Mouse (Mus musculus): ENCODE measurements at regions not wholly inside any gene's neighbourhood (a gene's known extent, or its start where the extent isn't known, plus 50 kb on each side); places are given as distances from the start of the nearest gene placed in this dataset.

DNA sequence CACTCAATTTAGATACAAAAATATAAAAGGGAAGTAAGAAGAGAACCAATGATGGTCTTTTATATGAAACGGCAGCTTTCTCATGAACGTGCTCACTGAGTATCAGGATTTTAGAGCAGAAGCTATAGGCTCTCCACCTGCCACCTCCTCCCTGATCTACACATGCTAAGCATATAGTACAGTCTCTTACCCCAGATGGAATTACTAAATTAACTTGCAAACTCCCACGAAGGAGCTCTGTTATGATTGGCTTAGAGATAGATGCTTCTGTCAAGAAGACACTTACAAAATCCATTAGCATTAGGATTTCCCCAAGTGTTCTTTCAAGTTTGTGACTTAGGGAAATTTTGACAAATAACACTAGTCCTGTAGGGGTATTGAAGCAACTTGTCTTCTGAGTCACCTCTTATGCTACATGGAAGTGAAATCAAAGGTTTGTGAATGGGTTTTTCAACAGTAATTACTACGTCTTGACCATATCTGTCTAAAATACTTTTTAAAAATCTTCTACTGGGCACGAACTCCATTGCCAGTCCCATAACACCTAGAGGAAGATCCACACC, 60.6 kb downstream of the Crygs start:
- WGBS: 82% methylated on average over 5 of the region's 5 CpGs
- no peak for DNase-seq (ENCODE audit: low read depth, low spot score)

DNA sequence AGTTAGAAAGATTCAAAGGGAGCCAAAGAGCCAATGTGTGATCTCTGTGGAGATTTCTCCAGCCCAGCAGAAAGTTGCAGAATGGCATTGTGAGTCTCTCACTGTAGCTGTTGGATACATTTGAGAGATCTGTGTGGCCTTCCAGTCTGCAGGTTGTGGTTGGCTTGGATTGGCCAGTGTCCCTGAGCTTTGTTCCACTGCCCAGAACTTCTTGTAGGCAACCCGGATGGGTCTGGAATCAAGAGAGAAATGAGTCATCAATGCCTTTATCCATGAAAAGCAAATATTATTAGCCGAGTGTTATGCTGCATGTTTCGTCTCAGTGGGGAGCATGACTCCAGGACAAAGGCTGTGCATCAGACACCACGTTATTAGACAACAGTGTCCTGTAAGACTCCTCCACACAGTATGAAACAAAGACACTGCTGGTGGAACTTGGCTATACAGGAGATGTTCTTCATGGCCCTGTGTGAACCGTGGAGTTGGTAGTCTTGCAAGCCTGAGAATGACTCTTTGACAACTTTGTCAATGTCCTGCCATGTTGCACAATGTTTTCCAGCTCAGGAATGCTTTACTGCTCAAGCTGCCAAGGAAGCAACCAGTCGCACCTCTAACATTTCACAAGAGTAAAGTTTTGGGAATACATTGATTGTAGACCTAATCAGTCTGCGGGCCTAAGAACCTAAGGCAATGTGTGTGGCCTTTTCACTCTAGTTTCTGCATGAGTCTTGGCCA, 67.1 kb downstream of the Crygs start:
- DNase-seq (ENCODE audit: low read depth, low spot score): no peak
- WGBS: 82% methylated on average over 7 of the region's 7 CpGs

DNA sequence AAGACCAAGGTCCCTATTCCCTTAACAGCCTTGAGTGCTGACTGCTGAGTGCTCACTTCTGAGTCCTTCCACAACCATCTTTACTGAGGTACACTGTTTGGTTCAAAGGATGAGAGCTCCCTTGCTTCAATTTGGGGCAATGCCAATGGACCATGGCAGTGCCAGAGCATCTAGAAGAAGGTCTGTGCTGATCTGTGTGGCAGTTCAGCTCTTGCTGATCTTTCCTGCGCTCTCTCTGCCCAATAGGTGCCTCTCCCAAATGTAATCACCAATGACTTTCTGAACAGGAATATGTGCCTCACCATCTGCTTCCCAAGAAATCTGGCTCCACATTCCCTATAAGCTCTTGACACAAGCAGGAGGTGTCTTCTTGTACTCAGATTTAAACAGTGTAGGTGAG, 67.9 kb downstream of the Crygs start:
- no peak for DNase-seq (ENCODE audit: low read depth, low spot score)
- 97% methylated on average over 1 of the region's 1 CpGs for WGBS

DNA sequence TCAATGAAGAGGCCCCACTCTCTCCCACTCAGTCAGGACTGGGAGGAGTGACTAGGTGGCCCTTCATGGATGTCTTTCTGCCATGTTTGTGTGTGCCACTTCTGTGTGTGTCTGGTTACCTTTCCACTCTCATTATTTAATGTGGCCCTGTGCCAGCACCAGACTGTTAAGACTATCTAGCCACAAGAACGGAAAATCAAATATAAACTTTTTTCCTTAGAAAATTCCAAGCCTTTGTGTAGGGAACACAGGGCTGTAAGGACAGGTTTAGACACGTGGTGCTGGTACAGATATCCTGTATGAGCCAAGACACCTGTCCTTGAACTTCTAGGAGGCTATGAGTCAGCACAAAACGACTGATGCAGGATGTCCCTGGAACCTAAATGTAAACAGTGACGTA, 69.9 kb downstream of the Crygs start:
- peak; percentile 10 for DNase-seq (ENCODE audit: low read depth, low spot score)
- 18% methylated on average over 4 of the region's 4 CpGs for WGBS

GRCm38 (mm10) chr16:22734529-22735022, 76.8 kb downstream of the Crygs start:
- DNase-seq (ENCODE audit: low read depth, low spot score): no peak
- 84% methylated on average over 10 of the region's 10 CpGs for WGBS

DNA sequence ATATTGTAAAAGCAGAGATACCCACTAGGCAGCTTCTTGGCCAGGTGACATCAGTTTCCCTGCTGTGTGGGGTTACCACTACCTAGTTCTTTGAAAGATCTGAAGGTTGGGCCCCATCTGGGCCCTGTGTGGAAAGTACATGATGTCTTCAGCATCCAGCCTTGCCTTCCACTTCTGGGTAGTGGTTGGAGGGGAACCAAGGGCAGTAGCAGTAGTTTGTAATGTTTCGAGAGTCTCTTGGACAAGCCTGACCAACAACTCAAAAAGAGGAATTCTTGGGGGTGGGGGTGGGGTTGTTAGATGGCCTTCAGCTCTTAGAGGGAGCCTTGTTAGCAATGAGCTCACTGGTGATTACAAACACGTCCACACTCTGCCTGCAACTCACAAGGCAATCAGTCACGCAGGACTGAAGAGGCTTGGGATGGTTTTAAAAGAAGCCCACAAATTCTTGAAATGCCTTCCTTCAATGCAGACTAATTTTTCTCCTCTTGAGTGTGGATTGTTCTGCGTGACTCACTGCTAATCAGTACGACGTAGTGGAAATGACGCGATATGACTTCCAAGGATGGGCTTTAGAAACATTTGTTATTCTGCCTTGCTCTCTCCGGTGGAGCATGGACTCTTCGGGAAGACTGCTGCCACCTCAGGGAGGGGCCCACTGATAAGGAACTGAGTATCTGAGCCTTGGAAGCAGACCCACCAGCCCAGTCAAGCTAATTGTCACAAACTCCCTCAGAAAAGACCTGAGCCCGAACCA, 76.9 kb upstream of the Dgkg start:
- no peak for DNase-seq (ENCODE audit: low read depth, low spot score)
- WGBS: 56% methylated on average over 11 of the region's 11 CpGs

- no peak for DNase-seq (ENCODE audit: low read depth, low spot score)
- WGBS: 76% methylated on average over 3 of the region's 3 CpGs
Observed at GRCm38 (mm10) chr16:22729096-22729495, 72.1 kb upstream of the Dgkg start.

- DNase-seq (ENCODE audit: low read depth, low spot score): no peak
Observed at GRCm38 (mm10) chr16:22725261-22725660, 68.2 kb upstream of the Dgkg start.

DNA sequence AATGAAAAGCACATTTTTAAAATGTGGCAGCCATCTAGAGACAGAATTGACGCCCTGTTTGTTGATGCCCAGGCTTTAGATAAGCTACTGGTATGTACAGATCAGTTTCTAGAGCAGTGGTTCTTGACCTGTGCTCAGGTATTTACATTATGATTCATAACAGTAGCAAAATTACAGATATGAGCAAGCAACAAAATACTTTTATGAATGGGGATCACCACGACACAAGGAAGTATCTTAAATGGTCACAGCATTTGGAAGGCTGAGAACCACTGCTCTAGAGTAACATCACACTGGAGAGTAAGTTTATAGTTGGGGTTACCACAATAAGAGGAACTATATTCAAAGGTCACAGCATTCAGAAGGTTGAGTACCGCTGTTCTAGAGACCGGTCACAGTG, 66.3 kb upstream of the Dgkg start:
- WGBS: 67% methylated on average over 4 of the region's 4 CpGs
- no peak for DNase-seq (ENCODE audit: low read depth, low spot score)

More at GRCm38 (mm10) chr16:22725261-22725660, 68.2 kb upstream of the Dgkg start:
- 72% methylated on average over 3 of the region's 3 CpGs for WGBS

GRCm38 (mm10) chr16:22719791-22720190, 62.8 kb upstream of the Dgkg start:
- DNase-seq (ENCODE audit: low read depth, low spot score): no peak
- 78% methylated on average over 4 of the region's 4 CpGs for WGBS

DNA sequence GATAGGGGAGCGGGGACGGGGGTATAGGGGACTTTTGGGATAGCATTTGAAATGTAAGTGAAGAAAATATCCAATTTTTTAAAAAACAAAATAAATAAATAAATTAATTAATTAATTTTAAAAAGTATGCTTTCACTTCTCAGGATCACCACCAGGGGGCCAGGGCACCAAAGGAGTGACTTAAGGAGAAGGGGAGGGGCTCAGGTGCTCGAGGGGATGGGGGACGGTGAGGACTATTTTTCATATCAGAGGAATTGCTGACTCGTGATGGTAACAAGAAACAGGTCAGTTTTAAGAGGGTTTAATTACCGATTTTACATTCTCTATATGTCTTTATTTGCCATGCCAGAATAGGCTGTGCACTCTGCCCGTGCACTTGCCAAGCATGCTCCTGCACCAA, 62.3 kb upstream of the Dgkg start:
- DNase-seq (ENCODE audit: low read depth, low spot score): no peak
- WGBS: 50% methylated on average over 7 of the region's 7 CpGs

DNA sequence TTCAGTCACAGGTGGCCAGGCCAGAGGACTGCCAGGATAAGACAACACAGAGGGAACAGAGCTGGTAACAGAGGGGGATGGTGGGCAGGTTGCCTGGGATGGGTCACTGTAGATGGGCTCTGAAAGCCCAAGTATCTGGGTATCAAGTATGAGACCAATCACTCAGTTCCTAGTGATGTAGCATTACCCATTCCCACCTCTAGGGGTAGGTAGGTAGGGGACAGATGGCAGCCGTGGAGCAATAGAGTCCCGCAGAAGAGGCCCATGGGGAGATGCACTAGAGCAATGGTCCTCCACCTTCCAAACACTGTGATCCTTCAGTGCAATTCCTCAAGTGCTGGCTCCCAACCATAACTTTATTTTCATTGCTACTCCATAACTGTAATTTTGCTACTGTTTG, 60.4 kb upstream of the Dgkg start:
- no peak for DNase-seq (ENCODE audit: low read depth, low spot score)
- 54% methylated on average over 2 of the region's 2 CpGs for WGBS

DNA sequence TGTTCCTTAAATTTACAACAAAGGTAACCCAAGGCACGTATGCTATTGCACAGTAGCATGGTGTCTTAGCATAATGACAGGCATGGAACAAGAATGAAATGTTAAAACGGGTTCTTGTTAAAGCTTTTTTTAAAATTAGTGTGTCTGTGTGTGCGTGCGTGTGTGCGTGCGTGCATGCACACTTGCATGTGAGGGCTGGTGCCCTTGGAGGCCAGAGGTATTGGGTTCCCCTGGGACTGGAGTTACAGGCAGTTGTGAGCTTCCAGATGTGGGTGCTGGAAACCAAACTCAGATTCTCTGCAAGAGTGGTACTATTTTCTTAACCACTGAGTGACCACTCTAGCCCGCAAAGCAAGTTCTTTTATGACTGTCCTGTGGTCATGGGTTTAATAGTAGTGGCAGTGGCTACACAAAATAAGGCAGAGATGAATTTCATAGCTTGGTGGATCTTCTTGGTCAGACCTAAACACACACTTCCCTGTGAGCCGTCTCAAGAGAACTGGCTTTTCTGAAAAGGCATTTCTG, 59.3 kb upstream of the Dgkg start:
- DNase-seq (ENCODE audit: low read depth, low spot score): no peak
- WGBS: 93% methylated on average over 8 of the region's 8 CpGs

DNA sequence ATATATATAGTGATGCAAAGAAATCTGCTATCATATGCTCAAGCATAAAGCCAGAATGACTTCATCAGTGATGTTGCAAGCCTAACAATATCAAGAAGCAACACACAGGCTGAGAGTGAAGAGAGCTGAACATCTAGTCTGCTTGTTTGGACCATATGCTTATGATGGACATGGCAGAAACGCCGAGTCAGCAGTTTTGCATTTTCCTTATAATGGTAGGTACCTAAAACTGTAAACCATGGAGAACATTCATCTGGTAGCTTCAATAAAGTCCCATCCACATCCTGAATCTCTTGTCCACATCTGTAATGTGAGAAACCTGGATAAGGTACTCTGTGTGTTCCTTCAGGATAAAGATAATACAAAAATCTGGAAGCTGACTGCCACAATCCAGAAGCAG, 57.3 kb upstream of the Dgkg start:
- DNase-seq (ENCODE audit: low read depth, low spot score): no peak
- WGBS: 89% methylated on average over 2 of the region's 2 CpGs

- WGBS: 52% methylated on average over 9 of the region's 9 CpGs
- no peak for DNase-seq (ENCODE audit: low read depth, low spot score)
Observed at GRCm38 (mm10) chr16:22708768-22709167, 51.7 kb upstream of the Dgkg start.

Data from large intestine, adult 2 months (tissue).